Mouse (Mus musculus): Measurements from ENCODE around the gene Map7.

Map7 gene

DNA sequence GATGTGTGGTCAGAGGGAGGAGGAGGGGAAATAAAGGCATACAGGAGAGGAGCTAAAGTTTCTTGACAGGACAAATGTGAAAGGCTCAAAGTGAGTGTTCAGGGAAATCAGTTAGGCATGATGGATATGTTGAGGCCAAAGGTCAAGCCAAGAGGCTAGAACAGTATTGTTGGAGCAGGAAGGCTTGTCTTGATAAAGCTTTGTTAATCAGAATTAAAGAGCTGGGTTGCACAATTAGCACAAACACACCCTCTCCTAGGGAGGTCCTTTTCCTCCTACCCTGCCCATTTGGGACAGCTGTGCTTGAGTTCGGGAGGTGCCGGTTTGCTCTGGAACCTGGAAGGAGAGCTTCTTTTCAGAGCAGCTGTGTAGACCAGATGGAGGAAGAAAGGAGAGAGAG is 5.2 kb downstream of the Map7 start:
- no peak for DNase-seq

DNA sequence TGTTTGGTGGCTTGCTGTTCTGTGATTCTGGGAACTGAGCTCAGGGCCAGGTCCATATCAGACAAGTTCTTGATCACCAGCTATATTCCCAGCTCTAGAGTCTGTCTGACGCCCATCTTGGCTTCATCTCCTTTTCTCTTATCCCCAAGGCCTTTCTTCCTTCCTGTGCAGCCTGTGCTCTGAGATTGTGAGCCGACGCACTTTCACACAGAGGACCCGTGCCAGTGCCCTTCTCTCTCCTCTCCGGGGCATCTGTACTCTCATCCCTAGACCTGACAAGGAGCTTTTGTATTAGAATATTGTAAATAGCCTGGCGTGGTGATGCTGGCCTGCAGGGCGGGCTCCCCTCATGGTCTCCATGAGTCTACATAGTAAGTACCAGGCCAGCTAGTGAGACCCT is 7.1 kb downstream of the Map7 start:
- no peak for DNase-seq

DNA sequence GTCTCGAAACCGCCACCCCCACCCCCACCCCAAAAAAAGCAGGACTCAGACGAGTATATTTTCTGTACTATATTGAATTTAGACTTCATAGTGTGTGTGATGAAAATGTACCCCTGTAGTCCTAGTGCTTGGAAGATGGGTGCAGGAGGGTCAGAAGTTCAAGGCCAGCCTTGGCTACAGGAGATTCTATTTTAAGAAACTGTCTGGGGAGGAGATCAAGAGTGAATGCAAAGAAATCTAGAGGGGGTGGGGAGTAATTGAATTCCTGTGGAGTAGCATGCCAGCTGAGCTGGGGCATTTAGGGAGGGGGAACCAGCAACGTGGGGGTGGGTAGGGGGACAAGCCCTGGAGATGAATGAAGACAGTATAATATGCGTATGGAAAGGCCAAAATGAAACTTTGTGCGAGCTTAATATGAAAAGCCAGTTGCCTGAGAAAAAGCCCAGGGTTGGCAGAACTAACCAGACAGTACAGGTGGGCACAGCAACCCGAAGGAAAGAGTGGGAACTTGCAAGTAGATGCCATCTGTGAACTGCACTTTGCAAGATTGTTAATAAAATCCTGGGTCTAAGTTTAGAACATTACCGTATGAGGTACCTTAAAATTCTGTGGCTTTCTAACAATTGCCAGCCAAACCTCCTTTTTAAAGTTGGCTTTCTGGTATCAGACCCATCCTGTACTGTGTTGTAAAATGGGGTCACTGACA is 8.9 kb downstream of the Map7 start:
- no peak for DNase-seq

DNA sequence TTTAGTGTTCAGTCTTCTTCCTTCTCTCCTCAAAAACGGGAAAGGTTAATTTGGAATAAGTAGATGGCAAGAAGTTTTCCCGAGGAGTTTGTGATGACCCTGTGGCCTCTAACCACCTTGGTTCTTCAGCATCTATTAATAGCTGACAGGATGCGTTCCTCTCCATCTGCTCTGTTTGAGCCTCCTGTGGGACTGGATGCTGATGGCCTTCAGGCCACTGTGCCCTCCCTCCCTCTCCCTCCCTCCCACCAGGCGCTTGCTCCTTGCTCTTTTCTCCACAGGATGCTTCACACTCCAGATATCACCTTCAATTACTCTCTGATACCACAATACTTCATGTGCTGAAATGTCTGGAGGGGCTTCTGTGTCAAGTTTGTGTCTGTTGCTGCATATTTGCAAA is 10.5 kb downstream of the Map7 start:
- DNase-seq: no peak

DNA sequence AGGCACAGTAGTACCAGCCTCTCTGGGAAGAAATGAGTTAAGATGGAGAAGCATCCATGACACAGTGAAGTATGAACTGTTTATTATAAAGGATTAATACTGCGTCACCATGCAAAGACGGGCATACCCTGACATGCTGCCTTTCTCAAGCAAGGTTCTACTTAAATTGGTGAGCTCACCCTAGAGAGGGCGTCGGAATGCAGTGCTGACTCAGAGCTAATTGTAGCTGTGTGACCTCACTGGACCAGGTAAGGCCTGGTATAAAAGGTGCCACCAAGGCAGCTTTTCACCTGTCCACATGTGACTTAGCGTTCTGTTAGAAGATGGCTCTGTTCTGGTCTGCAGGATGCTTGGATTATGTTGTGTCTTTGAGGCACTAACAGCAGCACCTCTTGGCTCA is 11.0 kb downstream of the Map7 start:
- DNase-seq: no peak

DNA sequence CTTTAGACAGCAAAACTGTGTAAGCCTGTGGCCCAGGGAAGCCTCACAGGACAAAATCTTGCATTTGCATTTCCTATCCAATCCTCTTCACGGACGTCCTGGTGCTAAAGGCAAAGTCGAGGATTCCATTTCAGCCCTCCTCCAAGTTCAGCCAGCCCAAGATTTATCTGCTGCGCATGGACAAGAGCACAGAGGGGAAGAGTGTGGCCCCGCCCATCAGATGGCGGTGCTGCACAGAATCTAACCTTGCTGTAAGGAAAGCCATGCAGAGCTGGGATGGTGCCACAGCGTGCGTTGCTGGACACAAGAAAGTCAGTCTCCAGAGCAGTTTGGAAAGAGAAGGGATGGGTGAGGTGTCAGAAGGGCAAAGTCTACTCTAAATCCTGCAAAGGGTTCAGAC is 12.6 kb downstream of the Map7 start:
- peak; percentile 55 for DNase-seq

DNA sequence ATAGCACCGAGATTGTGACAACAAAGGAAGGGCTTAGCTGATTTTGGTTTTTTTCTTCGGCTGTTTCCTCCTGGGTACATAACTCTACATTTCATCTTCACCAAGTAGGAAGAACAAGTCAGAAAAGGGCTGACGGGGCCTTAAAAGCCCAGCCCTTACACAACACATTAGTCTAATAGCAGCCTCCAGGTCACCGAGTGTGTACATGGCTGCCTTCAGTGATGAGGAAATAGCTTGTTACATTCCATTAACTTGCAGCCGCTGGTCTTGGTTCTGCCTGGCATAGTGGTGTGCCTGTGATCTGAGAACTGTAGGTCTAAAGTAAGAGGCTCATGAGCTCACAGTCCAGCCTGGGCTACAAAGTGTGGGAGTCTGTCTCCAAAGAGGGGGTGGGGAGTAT is 16.5 kb downstream of the Map7 start:
- no peak for DNase-seq

DNA sequence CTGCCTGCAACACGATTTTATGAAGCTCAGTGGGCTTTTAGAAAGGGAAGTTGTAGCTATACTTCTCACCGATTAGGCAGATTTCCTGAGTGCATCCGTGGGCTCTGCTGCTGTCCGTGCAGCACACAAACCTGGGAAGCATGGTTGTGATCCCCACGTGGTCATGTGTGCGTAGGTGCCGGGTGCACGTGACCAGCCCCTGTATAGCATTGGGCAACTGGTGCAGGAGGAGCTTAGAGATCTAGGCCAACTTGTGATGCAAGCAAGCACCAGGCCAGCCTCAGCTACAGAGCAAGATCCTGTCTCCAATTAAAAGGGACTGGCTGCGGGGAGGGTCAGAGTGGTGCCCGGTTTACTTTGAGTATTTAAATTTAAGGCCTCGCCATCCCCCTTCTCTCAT is 18.5 kb downstream of the Map7 start:
- no peak for DNase-seq

DNA sequence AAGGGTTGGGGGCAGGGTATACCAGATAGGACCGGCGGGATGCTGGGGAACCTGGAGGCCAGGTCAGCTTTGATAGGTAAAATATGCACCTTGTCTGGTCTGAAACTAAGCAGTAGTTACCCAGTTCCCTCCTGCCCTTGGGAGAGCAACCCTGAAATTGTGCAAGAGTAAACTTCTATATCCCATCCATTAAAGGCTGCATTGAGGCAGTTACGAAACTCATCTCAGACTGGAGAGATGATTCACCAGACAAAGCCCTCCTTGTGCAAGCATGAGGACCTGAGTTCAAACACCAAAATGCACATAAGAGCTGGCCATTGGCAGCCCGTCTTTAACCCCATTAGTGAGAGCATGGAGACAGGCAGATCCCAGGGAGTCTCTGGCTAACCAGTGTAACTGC is 19.2 kb downstream of the Map7 start:
- DNase-seq: no peak

DNA sequence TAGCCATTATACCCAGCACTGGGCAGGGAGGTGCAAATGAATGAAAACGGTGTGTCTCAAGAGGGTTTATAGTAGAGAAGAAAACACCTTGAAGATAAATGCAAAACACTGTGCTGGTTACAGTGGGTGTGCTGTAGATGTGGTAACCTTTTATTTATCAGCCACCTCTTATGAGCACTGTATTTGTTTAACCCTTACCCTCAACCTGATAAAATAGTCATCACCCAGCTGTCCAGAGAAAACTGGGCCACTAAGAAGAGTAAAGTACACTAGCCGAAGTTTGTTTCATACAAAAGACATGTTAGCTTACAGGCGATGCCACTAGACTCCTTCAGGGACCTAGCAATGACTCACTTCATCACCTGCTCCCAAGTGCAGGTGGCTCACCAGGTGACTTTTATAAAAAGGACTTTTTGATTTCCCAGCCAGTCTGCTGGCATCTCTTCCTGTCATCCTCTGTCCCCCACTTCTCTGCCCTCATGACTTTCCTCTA is 21.0 kb downstream of the Map7 start:
- DNase-seq: no peak

DNA sequence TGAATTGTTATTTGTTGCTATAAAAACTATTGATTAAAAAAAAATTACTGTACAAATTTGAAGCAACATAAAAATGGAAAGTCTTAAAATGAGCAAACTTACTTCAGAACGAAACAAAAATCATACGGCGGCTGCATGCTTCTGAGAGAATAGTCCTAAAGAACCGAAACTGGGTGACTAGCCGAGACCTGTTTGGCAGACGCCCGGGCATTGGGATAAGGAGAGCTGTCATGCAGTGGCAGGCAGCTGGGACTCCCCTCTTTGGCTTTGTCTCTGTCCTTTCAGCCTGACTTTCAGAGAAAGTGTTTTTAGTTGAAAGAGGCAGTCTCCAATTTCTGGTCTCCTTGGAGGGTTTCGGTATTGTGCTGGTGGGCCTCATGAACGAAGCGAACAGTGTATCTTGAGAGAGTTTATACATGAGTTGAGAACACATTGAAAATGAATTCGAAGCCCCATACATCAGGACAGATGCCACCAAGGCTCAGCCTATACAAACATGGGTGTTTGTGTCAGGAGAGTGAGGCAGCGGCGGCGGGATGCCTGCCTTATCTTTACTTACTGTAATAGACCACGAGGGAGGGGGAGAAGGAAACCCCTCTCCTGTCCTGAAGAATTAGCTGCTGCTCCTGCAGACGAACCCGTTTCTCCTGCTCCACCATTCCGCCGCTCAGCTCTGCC is 21.8 kb downstream of the Map7 start:
- no peak for DNase-seq

DNA sequence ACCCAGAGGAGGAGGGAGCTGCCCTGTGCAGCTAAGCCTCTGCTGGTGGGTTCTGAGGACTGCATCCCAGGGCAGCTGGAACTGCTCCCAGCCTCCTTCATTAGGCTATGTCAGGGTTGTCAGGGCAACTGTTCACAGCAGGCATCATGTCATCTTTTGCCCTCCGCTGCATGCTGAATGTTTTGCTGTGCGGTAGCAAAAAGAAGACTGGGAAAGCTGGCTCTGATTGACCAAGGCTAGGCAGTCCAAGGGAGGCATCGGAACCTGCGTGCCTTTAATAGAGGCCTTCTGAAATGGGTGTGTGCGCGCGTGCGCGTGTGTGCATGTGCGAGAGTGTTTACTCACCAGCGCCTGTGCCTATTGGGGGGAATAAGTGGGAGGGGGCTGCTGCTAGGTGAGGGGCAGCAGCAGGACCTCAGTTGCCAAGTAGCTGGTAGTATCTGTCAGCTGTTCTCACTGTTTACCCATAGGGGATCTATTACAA is 22.4 kb downstream of the Map7 start:
- DNase-seq: peak; percentile 85

DNA sequence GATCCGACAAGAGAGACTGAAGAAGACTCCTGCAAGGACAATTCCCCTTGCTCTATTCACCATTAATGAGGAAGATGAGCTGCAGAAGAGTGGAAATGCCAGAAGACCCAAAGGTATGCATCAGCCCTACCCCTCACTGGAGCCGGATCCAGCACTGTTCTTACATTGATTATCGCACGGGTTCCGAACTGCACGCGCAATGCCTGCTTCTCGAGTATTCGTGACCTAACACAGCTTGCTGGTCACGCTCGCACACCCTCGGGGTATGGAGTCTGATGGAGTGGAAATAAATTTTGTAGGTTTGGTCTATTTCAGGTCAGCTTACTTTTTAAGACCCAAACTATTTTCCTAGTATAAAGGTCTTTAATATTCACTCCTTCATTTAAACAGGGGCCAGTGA is 22.9 kb downstream of the Map7 start:
- peak; percentile 64 for DNase-seq

DNA sequence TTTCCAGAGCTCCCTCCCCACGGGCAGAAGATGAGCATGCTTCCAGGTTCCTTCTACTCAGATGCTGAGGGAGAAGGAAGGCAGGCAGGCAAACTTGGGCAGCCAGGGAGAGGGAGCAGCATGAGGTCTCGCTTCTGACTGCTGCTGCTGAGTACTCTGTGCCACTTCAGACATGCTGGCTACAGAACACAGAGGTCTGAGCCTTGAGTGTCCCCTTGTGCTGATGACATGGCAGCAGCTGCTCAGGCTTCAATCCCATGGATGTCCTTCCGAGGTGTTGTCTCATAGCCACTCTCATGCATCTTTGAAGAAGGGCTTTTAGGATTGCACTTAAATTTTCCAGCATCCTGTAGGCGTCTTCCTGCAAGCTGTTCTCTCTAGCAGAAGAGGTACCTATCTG is 23.5 kb downstream of the Map7 start:
- DNase-seq: no peak

DNA sequence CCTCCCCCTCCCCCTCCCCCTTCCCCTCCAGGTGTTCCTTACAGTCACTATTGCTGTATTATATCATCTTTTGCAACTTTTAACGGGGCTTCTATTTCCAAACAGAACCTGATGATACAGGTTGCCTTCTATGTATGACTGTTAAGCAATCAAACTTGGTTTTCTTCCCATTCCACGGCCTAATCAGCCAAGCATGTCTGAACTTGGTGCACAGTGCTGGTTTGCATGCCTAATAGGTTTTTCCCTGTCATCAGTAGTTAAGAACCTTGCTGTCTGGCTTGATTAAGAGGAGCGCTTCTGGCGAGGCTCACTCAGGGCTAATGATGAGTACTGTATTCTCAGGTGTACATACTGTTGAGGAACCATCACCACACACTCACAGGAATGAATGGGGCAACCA is 25.5 kb downstream of the Map7 start:
- no peak for DNase-seq

DNA sequence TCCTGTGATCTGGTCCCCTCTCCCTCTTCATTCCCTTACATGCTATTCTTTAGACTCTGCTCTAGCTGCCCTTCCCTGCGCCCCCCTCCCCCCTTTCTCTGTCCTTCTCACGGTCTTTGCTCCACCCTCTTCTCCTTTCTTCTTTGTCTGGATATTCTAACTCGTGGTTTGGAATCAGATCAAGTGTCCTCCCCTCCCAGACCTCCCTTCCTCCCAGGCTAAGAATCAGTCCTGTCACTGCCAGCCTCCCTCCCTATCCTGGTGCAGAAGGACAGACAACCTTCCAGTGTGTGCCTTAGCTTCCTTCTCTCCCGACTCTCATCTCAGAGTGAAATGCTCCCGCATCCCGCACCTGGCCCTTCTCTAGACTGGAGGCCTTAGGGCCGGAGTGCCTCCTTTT is 27.8 kb downstream of the Map7 start:
- DNase-seq: peak; percentile 33

DNA sequence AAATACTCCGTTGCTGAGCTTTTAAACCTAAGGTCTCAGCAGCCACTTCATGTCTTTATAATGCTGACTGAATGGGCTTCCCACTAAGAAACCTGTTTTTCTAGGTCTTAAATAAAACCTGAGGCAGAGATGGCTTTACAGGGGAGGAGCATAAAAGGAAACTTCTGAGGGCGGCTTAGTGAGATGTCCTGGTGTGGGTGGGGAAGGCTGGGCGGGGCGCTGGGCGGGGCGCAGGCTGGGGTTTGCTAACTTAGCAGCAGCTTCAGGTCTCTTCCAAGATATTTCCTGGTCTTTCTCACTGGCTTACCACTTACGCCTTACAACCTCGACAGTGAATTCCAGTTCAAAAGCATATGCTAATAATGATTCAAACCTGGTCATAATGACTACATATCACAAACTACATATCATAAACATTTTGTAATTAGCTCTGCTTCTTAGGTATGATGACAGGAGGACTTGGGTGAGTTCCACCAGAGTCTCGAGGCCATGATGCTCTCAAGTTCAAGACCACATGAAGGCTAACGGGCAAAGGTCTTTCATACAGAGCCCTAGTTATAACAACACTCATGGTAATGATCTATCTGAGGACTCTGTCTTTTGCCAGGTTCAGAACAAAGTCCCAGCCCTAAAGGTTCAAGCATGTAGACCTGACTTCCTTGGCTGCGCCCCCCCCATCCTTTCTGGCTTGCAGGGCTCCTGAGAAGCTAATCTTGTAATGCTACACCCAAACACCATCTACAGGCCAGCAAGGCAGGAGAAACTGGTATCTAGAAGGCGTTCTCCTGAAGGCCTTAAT is 30.7 kb downstream of the Map7 start:
- DNase-seq: peak; percentile 77

DNA sequence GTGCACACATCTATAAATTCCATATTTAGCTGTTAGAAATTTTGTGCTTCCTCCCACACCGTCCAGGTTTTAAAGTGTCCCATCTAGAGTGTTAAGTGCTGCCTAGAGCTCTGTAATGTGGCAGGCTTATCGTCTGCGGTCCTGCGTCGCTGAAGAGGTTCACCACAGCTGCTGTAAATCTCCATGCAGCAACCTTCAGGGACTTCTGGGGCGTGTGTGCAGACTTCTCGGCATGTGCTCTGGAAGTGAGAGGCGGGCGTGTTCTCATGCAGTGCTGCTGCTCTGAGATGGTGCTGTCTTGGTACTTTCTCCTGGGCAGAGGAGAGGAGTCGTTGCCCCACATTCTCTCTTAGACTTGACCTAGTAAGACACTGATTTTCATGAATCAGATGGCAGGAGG is 32.9 kb downstream of the Map7 start:
- DNase-seq: no peak

DNA sequence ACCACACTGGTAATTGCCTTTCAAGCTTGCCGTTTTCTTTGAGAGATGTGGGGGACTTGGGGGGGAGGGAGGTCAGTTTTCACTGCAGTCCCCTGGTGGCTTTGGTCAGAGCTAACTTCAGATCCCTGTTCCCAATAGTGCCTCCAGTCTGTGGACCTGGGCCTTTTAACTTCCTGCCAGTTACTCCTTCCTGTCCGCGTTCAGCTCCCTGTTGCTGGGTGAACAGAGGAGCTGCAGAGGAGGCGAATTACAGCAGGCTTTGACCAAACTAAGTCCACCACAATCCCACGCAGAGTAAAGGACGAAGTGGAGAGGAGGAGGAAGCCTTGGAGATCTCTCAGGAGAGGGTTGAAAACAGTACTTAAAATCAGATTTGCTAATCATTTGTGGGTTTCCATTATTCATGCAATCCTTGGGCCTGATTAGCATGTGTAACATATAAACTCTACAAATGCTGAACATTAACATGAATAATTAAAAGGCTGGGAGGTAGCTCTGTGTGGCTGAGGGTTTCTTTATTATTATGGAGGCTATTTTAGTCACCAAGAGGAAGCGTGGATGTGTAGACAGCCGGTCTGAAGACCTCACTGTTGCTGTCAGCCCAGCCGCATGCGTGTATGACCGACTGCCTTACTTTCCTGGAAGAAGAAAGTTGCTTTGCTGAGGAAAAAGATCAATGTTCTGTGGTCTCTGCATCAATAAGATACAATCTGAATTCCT is 33.6 kb downstream of the Map7 start:
- DNase-seq: no peak

DNA sequence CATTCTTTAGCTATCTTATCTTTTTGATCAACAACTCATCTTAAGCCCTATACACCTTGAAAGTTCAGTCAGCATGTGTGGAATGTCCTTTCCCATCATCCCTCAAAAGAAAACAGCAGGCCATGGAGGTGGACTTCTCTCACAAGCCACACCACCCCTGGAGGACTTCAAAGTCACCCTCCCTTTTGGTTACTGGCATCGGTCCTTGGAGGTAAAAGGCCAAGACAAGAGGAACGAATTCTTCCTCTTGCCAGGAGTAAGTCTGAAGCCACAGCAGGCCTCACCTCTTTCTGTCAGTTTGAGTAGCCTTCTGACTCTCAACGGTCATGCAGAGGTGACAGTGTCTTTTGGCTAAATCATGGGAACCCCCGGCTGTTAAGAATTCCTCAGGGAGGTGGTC is 36.1 kb downstream of the Map7 start:
- DNase-seq: no peak

DNA sequence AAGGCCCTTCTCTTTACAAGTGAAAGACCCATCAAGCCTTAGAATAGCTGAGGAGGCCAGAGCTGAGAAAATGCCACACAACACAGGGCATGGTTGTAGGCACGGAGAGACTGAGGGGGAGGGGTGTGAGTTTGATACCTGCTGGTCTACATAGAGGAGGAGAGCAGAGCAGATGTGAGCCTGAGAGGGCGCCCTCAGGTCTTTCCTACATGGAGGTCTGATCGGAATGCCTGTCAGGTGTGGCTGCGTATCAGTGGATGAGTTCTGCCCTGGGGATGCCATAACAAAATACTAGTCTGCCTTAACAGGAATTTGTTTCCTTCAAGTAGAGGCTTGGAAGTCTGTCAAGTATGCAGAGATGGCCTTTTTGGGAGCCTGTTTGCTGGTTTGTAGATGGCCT is 37.0 kb downstream of the Map7 start:
- DNase-seq: no peak

DNA sequence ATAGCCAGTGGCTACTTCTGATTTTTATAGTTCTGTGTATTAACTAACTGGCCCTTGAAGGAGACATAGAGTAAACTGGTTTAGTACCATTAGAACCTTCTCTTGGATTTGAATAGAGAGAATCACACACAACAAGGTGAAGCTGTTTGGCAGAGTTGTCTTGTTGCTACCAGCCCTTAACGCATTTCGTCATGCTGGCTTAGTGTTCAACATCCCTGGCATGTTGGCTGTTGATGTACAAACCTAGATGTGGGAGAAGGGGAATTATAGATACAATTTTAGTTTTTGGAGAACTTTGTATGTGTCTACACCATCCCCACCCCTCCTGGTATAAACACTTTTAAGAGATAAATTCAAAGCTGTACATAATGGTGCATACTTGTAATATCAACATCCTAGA is 37.5 kb downstream of the Map7 start:
- DNase-seq: no peak

DNA sequence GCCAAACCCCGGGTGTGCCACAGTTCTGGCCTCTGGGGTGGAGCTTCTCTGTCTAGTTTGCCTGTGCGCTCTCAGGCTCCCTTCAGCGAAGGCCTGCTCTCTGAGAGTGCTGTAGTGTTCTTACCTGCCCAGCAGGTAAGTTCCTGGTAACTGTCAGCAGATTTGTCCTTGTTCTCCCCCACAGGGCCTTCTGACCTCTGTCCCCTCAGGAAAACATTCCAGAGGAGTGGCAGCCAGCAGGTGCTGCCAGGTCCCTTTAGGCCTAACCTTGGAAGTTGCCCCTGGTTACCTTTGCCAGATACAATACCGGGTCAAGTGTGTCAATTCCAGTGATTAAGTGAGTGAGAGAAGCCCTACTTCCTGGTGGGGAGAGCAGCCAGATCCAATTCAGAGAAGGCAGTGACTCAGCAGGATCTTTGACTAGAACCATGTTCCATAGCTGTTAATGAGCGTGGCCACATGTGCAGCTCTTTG is 38.6 kb downstream of the Map7 start:
- DNase-seq: no peak
